Comparison of ENCODE assay signal across 8 mouse cellular contexts in genomic region chr7:70576112-70576910, GRCm38 (mm10).
DNase-seq lines count a peak whose midpoint lies in the region.

No protein-coding gene starts in this region.

- DNase-seq in heart, postnatal 10 days = peak; percentile 14 to 15
- DNase-seq in heart, postnatal 36 days = no peak
- DNase-seq in R1 (ENCODE audit: low read depth, low spot score) = peak; percentile 49
- peak; percentile 52 for DNase-seq in fat pad, adult 2 months (ENCODE audit: extremely low read depth, low read depth, low spot score)
- DNase-seq in lung, postnatal 14 days = peak; percentile 15
- DNase-seq in c-Kit-positive CD71-positive TER-119-positive erythroid progenitor cells, embryonic 14.5 days (ENCODE audit: low spot score) = no peak
- DNase-seq in left cerebral cortex, adult 18-20 months (ENCODE audit: low spot score in 2 of 2) = no peak
- DNase-seq in urinary bladder, adult 2 months (ENCODE audit: low spot score) = no peak

- intact Hi-C loops in heart, postnatal 10 days (cut with DNase I) = no loop called here
- intact Hi-C loops in heart, postnatal 36 days (cut with DNase I) = no loop called here

Comparison
In these comparisons a context has a peak if more than half of its experiments do, and no peak if none do; other contexts are left out.
1. DNase-seq: peak in heart, postnatal 10 days (2 of 2), R1 (single experiment), fat pad, adult 2 months (single experiment) and lung, postnatal 14 days (single experiment); none in heart, postnatal 36 days (0 of 2), c-Kit-positive CD71-positive TER-119-positive erythroid progenitor cells, embryonic 14.5 days (single experiment), left cerebral cortex, adult 18-20 months (0 of 2) and urinary bladder, adult 2 months (single experiment).